Mouse (Mus musculus): ENCODE measurements around the gene Dhrs11. TPM values are rescaled to one million over a fixed set of nuclear protein-coding genes. Genes with fewer than 3 reads are reported as not detected.

Gene Dhrs11
- polyA plus RNA-seq (2017; shearing (Covaris generic)), result 22.5 TPM

DNA sequence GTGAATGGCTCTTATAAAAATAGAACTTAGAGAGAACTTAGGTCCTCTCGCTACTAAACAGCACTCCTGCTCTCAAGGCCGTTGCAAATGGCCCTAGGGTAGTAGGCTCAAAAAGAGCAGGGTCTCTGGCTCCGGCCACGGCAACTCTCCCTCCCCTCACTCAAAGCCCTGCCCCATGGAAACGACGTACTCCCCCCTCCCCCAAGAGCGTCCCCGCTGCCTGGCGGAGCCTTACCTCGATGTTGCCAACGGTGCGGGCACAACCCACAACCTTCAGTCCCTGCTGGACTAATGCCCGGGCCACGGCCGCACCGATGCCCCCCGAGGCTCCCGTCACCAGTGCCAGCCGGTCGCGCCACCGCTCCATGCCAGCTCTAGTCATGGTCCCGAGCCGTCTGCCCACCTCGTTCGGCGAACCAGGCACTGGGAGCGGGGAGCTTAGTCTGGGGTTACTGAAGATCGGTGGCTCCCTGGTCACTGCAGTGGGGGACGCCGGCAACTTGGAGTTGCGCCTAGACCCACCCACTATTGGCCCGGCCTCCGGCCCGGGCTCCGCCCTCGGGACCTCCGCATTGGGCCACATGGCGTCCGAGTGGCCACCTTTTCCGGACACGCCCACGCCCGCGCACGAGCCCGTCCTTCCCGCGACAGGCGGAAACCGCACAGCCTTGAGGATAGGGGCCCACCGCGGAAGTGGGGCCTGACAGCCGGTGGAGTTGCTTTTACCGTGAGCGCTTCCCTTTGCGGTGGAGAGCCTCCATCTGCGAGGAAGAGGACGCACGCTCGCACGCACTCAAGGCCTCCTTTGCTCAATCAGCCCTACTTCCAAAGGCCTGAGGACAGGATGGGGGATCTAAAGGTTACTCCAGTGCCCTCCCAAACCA lies at the start of gene Dhrs11:
TSS of gene Dhrs11 (minus strand) at position 479 of the 884 bp plus-strand sequence.

DNA sequence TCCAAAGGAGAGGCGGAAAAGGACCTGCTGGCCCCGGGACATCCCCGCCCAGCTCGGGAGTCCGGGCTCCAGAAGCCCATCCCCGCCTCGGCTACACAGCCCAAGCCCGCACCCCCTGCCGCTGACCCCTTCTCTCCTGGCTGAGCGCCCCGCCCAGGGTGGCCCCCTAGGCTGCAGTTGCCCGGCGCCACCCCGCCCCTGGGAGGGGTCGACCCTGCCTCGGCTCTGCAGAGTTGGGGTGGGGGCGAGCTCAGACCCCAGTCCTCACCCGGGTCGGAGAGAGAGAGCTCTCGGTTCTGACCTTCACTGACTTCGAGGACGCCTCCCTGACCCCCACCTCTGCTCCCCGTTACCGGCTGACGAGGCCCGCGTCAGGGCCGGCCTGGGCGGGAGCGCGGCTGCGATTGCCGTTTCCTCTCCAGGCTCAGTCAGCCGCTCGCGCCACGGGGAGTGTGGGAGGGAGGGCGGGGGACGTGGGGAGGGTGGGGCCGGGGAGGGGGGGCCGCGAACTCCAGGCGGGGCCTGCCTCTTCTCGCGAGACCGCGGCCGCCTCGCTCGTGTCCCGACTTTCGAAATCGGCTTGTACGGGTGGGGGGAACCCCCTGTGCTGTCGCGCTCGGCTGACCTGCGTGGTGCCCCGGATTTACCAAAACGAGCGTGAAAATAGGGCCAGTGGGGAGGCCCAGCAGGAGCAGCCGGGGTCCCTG lies 41.7 kb upstream of the Dhrs11 start, which contains the start of gene Ggnbp2:
TSS of gene Ggnbp2 (minus strand) at position 481 of the 707 bp plus-strand sequence.

DNA sequence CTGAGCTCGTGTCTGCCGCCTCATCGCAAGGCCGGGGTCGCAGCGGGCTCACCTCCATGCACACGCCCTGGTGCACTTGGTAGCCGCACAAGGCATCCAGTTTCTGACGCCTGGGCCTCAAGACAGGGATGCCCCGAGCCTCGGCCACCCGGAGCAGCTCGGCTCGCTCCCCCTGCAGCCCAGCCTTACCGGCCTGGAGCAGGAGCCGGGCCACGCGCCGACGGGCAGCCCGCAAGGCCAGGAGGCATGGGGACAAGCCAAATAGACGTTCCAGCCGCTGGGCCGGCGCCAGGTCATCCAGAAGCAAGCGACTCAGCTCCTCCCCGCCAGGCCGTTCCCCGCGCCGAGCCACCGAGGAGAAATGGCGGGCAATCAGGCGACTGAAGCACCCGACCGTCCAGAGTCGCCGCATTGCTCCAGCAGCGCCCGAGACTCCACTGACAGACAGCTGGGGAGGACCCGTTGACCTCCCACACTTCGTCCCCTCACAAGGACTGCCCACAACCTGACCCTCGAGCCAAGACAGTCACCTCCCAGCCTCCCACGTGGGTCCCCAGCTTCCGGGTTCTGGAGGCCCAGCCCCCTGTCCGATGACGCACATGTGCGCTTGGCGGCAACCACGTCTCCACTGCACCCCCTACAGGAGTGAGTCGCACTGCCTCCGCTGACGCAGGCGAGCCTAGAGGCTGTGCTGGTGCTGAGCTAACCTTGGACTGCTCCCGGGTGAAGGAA lies 9.7 kb downstream of the Dhrs11 start, which contains the start of gene Mrm1:
TSS of gene Mrm1 (minus strand) at position 555 of the 732 bp plus-strand sequence.

Other genes starting within 250 kb of the Dhrs11 start
- gene Mrm1, start 9.5 kb downstream of the Dhrs11 start, polyA plus RNA-seq (2017; shearing (Covaris generic)), result 28.7 TPM
- gene Ggnbp2, start 41.8 kb upstream of the Dhrs11 start, polyA plus RNA-seq (2017; shearing (Covaris generic)), result 125 TPM
- gene Myo19, start 51.2 kb upstream of the Dhrs11 start, polyA plus RNA-seq (2017; shearing (Covaris generic)), result 2.2 TPM
- 3.2 TPM for gene Pigw, start 51.3 kb upstream of the Dhrs11 start, polyA plus RNA-seq (2017; shearing (Covaris generic))
- gene Znhit3, start 87.4 kb upstream of the Dhrs11 start, polyA plus RNA-seq (2017; shearing (Covaris generic)), result 34.5 TPM
- not detected for gene Car4, start 128.8 kb upstream of the Dhrs11 start, polyA plus RNA-seq (2017; shearing (Covaris generic))

Measured in effector memory CD4-positive, alpha-beta T cell, adult 7 months (primary cell).